Mouse (Mus musculus) lung, postnatal 10 days (tissue): ENCODE measurements around the gene Gm49359.
"Not testable (repeated sequence)": the region's sequence is repeated elsewhere in the genome, so short reads cannot be mapped to it uniquely, and the experiment has no call there.

ENCODE experiments used
- DNase-seq: peaks from one replicate; pipeline ENCODE4 v3.0.0; 2021

Gm49359 gene

DNA sequence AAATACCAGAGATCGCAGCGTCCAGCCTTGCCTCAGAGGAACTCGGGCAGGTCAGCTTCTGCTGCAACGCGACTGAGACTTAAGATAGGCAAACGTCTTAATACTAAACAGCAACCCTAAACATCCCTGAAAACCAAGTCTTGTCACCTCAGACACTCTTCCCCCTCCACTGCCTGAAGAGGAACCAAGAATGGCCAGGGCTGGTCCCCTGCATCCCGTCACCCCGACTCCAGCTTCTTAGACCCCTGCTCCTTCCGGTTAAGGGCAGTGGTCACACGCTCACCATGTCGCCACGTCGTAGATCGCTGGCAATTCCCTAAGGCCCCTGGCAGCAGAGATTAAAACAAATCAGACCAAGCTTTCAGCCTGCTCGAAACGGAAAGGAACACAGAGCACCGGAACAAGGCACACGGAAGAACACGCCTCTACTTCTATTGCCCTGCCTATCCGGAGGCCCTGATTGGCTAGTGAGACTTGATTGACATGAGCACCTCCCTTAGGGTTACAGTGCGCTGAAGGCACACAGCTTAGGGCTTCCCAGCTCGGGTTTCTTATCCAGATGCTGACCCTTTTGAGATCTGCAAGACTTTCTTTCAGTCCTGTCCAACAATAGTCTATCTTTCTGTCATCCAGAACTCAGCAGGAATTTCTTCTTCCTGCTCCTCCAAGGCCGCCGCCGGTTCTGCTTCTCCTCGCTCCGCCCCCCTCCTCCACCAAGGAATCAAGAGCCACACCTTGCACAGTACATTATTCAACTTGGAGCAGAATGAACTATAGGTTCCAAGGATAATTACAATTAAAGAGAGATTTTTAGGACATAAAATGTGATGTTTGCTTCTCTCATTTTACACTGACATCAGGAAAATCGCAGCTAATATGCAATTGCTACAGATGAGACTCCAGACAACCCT, at the start of gene Gm49359:
Gm49359 (minus strand) TSS at position 409 of the 911 bp plus-strand sequence.
- peak; percentile 95 for DNase-seq

DNA sequence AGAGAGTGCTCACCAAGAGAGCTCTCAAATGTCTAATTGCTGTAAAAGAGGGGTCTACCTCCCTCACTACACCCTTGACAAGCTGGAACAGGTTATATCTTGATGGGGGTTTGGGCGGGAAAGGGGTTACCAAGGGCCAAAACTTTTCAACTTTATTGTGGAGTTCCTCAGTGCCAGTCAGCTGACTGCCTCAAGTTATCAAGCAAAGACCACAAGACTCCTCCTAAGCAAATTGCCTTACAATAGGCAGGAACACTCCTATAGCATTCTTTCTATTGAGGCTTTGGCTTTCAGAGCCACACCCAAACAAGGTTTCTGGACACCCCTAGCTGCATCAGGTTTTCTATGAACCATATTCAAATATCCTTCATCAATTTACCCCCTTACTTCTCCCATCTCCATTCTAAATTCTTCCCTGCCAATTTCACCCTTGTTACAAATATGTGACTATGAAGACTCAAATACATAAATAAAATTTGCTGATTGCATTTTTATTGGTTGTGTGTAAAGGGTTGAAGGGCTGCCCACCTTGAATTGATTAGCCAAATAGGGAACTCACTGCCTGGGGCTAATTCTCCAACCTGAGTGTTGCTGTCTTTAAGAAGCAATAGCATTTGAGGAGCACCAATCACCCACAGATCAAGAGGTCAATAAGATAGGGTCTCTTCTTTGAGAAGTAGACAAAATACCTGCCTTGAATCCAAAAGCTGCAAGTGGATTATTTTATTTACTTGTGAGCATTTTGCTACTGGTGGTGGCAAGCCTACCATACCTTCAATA, 44.2 kb upstream of the Gm49359 start:
- not testable (repeated sequence) for DNase-seq

DNA sequence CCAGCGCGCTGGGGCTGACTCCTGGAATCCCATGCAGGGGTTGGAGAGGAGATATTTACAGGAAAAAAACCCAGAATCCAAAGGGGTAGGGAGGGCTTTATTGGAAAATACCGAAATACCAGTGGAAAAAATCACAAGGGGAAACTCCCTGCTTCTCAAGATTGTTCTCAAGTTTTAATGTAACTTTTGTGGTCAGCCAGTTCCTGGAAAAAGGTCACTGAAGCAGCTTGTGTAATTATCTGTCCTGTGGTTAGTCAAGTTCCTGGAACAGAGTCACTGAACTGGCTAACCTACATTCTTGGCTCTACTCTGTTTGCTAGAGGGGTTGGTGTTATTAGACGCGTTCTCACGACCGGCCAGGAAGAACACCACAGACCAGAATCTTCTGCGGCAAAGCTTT, 6.0 kb upstream of the Gm49359 start:
- DNase-seq = not testable (repeated sequence)

DNA sequence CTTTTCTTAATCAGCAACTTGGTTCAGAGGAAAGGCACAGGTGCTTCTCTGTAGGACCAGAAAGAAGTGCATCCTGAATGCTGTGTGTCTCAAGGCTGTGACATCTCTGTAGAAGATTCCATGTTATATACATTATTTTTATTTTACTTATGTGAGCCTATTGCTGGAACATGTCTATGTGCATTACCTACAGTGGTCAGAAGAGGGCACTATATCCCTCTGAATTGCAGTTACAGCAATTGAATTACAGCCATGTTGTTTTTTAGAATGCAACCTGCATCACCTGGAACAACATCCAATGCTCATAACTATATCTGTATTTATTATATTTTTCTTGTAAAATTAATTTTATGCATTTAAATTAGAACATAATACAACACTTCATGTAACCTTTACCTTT, 3.3 kb upstream of the Gm49359 start:
- peak; percentile 36 for DNase-seq
